In the genomic region with DNA sequence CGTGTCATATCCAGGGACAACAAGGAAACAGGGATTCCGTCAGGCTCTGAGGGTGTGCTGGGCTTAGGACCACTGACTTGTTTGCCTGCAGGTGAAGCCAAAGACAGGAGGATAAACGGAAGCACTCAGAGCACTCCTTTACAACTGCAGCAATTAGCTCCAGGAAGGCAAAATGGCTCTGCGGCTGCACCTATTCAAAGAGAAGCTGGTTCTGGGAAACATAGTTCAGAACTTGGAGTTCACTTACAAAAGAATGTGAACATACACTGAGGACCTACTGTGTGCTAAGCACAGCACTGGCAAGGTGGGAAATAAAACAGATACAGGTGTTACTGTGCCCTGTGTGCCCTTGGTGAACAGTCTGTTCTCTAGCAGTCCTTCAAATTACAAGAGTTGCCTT, we compare ENCODE assay signal across 33 mouse cellular contexts.
"Had no signal": no experiment of that assay in that cellular context is flagged by ENCODE, and none has a peak within 500 bp of the region (broad histone marks: within the 10 kb centered on the region; RNA-seq: fewer than 3 reads in every experiment).

No protein-coding gene starts in this region.

- H3K9me3 ChIP-seq: heart, embryonic 12.5 days; heart, embryonic 13.5 days; heart, embryonic 15.5 days; hindbrain, embryonic 10.5 days; hindbrain, embryonic 12.5 days; hindbrain, embryonic 13.5 days; hindbrain, embryonic 15.5 days; intestine, embryonic 15.5 days; kidney, embryonic 15.5 days had no signal

- H3K36me3 ChIP-seq: hindbrain, embryonic 15.5 days had no signal

- H3K9ac ChIP-seq: heart, embryonic 12.5 days; heart, embryonic 13.5 days; heart, embryonic 15.5 days; hindbrain, embryonic 12.5 days; hindbrain, embryonic 13.5 days; hindbrain, embryonic 14.5 days; hindbrain, embryonic 15.5 days; intestine, embryonic 15.5 days; kidney, embryonic 15.5 days had no signal

- H3K4me2 ChIP-seq: heart, embryonic 11.5 days; heart, embryonic 12.5 days; heart, embryonic 13.5 days; heart, embryonic 15.5 days; hindbrain, embryonic 12.5 days; hindbrain, embryonic 13.5 days; hindbrain, embryonic 14.5 days; hindbrain, embryonic 15.5 days; intestine, embryonic 15.5 days; kidney, embryonic 15.5 days had no signal

- H3K4me1 ChIP-seq: hindbrain, embryonic 10.5 days; hindbrain, embryonic 12.5 days; hindbrain, embryonic 13.5 days; hindbrain, embryonic 15.5 days; intestine, embryonic 15.5 days had no signal

- H3K27ac ChIP-seq: heart, embryonic 13.5 days; heart, embryonic 15.5 days; hindbrain, embryonic 10.5 days; hindbrain, embryonic 12.5 days; hindbrain, embryonic 13.5 days; hindbrain, embryonic 14.5 days; hindbrain, embryonic 15.5 days; hindbrain, postnatal 0 days; intestine, embryonic 15.5 days; kidney, embryonic 15.5 days; kidney, postnatal 0 days; layer of hippocampus, adult 2 months; left cerebral cortex, adult 2 months had no signal

- DNase-seq: heart, postnatal 36 days; heart, postnatal 4 days; kidney, adult 11 months; kidney, adult 18-20 months; kidney, adult 2 months; kidney, adult 8-10 months; kidney, adult 9 months; kidney, postnatal 10 days; kidney, postnatal 14 days; kidney, postnatal 25 days; kidney, postnatal 36 days; kidney, postnatal 4 days; layer of hippocampus, adult 9-11 months; layer of hippocampus, postnatal 36 days had no signal

- ATAC-seq: hindbrain, embryonic 16.5 days; hindbrain, postnatal 0 days; inflammation-experienced regulatory T-cells, adult 6 months; intestine, embryonic 15.5 days; intestine, embryonic 16.5 days; intestine, postnatal 0 days had no signal

- H3K27me3 ChIP-seq: heart, embryonic 12.5 days; heart, embryonic 13.5 days; heart, embryonic 15.5 days; hindbrain, embryonic 12.5 days; hindbrain, embryonic 13.5 days; hindbrain, embryonic 15.5 days; intestine, embryonic 15.5 days; kidney, embryonic 15.5 days had no signal

- H3K4me3 ChIP-seq: heart, embryonic 12.5 days; heart, embryonic 13.5 days; heart, embryonic 15.5 days; hindbrain, embryonic 10.5 days; hindbrain, embryonic 12.5 days; hindbrain, embryonic 13.5 days; hindbrain, embryonic 15.5 days; intestine, embryonic 15.5 days; kidney, embryonic 15.5 days; layer of hippocampus, adult 2 months; left cerebral cortex, adult 2 months had no signal
